Mouse (Mus musculus): Measurements from ENCODE around the gene Gm10282. TPM values are rescaled to one million over a fixed set of nuclear protein-coding genes. Genes with fewer than 3 reads are reported as not detected.

Gene Gm10282
- polyA plus RNA-seq, 1 experiment from 2014 or later = 41.0 TPM

- Histone ChIP-seq H3K4me3 (no peak overlapping the region), H3K9me3 (replicated peaks) (no peaks in the 10 kb centered on the region), H3K27me3 (no peaks in the 10 kb centered on the region), H3K36me3 (ENCODE audit: poor library complexity, severe bottlenecking) (no peaks in the 10 kb centered on the region), H3K27ac (no peak overlapping the region), H3K4me1 (no peaks in the 10 kb centered on the region), H3K9ac (no peak overlapping the region), H3K4me2 (no peak overlapping the region)
- 71% methylated on average over 4 of the region's 4 CpGs for WGBS
- no peak for ATAC-seq
These were observed 19.8 kb downstream of the Gm10282 start for GRCm38 (mm10) chr8:72285285-72285684.

- 38% methylated on average over 3 of the region's 3 CpGs for WGBS
- Histone ChIP-seq H3K4me3 (no peak overlapping the region), H3K9me3 (replicated peaks) (no peaks in the 10 kb centered on the region), H3K4me2 (no peak overlapping the region), H3K27me3 (peaks cover 3% of the 10 kb centered on the region; the same call in 1 of the 2 replicates), H3K4me1 (no peaks in the 10 kb centered on the region), H3K36me3 (ENCODE audit: poor library complexity, severe bottlenecking) (no peaks in the 10 kb centered on the region), H3K27ac (no peak overlapping the region), H3K9ac (no peak overlapping the region)
- ATAC-seq = no peak
These were observed 23.4 kb downstream of the Gm10282 start for GRCm38 (mm10) chr8:72281634-72282033.

- Histone ChIP-seq H3K9ac (no peak overlapping the region), H3K36me3 (ENCODE audit: poor library complexity, severe bottlenecking) (no peaks in the 10 kb centered on the region), H3K9me3 (replicated peaks) (no peaks in the 10 kb centered on the region), H3K4me2 (no peak overlapping the region), H3K4me3 (no peak overlapping the region), H3K27ac (no peak overlapping the region), H3K27me3 (peaks cover 3% of the 10 kb centered on the region; the same call in 1 of the 2 replicates), H3K4me1 (no peaks in the 10 kb centered on the region)
- ATAC-seq = no peak
- 81% methylated on average over 7 of the region's 7 CpGs for WGBS
These were observed 25.9 kb downstream of the Gm10282 start for GRCm38 (mm10) chr8:72279151-72279550.

DNA sequence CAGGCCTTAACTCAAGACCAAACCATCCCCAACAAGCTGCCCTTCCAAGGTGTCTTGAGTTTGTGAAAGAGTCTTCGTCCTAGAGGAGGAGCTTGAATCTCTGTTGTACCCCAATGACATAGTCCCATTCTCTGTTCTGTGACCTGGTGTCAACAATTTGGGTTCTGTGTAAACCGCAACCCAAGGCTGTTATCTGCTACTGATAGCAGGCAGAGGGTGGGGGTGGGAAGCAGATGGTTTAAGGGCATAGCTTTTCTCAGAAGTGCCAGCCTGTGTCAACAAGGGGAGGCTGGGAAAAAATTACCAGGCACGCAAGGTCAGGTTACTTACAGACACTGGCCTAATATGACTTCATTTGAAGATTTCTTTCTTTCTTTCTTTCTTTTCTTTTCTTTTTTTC is 27.8 kb downstream of the Gm10282 start:
- 81% methylated on average over 3 of the region's 3 CpGs for WGBS
- ATAC-seq = no peak

GRCm38 (mm10) chr8:72273807-72274206 is 31.3 kb downstream of the Gm10282 start:
- H3K9ac ChIP-seq = no peak overlapping the region
- ATAC-seq = no peak
- H3K27me3 ChIP-seq = peaks cover 3% of the 10 kb centered on the region; the same call in 1 of the 2 replicates
- no peaks in the 10 kb centered on the region for H3K36me3 ChIP-seq (ENCODE audit: poor library complexity, severe bottlenecking)
- 85% methylated on average over 5 of the region's 5 CpGs for WGBS
- no peak overlapping the region for H3K4me3 ChIP-seq
- H3K4me1 ChIP-seq = no peaks in the 10 kb centered on the region
- H3K4me2 ChIP-seq = no peak overlapping the region
- H3K27ac ChIP-seq = no peak overlapping the region
- no peaks in the 10 kb centered on the region for H3K9me3 ChIP-seq (replicated peaks)

More for the DNA sequence above, 27.8 kb downstream of the Gm10282 start:
- no peaks in the 10 kb centered on the region for H3K9me3 ChIP-seq (replicated peaks)
- H3K27me3 ChIP-seq = peaks cover 3% of the 10 kb centered on the region; the same call in 1 of the 2 replicates
- no peak overlapping the region for H3K9ac ChIP-seq
- H3K27ac ChIP-seq = no peak overlapping the region
- H3K4me3 ChIP-seq = no peak overlapping the region
- H3K36me3 ChIP-seq (ENCODE audit: poor library complexity, severe bottlenecking) = no peaks in the 10 kb centered on the region
- H3K4me2 ChIP-seq = no peak overlapping the region
- no peaks in the 10 kb centered on the region for H3K4me1 ChIP-seq

DNA sequence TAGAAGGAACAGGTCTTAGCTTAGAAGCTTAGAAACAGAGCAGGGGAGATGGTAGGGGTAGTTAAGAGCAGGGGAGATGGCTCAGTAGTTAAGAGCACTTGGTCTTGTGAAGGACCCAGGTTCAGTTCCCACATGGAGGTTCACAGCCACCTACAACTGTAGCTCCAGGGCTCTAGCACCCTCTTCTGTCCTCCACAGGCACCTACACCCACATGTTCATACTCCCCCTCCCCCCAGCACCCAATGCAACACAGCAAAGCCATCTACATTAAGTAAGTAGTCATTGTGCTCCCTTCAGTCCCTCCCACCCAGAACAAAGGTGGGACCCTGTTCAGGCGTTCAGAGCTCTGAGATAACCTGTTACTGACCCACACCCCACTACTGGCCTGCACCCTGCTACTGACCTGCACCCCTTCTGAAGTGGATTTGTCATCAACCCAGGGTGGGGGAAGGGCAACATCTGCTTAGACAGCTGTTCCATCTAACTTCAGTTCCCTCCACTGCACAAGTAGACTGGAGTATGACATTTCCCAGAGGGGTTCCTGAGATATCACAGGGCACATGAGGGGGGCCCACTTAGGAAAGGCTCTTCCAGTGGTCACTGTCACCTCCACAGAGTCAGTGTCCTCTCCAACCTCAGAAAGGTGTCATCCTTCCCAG is 31.8 kb downstream of the Gm10282 start:
- H3K36me3 ChIP-seq (ENCODE audit: poor library complexity, severe bottlenecking) = no peaks in the 10 kb centered on the region
- no peak overlapping the region for H3K9ac ChIP-seq
- no peak overlapping the region for H3K27ac ChIP-seq
- H3K4me3 ChIP-seq = no peak overlapping the region
- H3K27me3 ChIP-seq = peaks cover 3% of the 10 kb centered on the region; the same call in 1 of the 2 replicates
- H3K4me1 ChIP-seq = no peaks in the 10 kb centered on the region
- no peak for ATAC-seq
- WGBS = 76% methylated on average over 1 of the region's 1 CpGs
- no peaks in the 10 kb centered on the region for H3K9me3 ChIP-seq (replicated peaks)
- no peak overlapping the region for H3K4me2 ChIP-seq

DNA sequence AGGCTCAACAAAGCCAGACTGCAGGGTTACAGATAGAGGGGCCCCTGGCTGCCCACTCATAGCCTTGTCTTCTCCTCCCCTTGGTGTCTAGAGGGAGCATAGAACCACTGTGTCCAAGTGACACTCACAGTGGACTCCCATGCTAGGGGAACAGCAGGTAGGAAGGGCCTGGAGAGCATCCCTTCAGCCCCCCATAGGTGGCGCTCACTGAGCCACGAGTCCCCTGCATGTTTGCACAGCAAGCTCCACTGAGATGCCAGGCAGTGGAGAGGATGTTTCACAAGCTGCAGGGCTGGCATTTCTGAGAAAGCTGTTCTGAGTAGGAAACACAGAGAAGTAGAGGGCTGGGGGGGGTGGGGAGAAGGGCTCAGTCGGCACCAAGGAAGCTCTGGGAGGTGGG is 32.7 kb downstream of the Gm10282 start:
- WGBS = 8% methylated on average over 3 of the region's 3 CpGs
- Histone ChIP-seq H3K4me3 (no peak overlapping the region), H3K27me3 (peaks cover 3% of the 10 kb centered on the region; the same call in 1 of the 2 replicates), H3K9me3 (replicated peaks) (no peaks in the 10 kb centered on the region), H3K27ac (no peak overlapping the region), H3K9ac (no peak overlapping the region), H3K36me3 (ENCODE audit: poor library complexity, severe bottlenecking) (no peaks in the 10 kb centered on the region), H3K4me1 (no peaks in the 10 kb centered on the region), H3K4me2 (no peak overlapping the region)
- no peak for ATAC-seq

DNA sequence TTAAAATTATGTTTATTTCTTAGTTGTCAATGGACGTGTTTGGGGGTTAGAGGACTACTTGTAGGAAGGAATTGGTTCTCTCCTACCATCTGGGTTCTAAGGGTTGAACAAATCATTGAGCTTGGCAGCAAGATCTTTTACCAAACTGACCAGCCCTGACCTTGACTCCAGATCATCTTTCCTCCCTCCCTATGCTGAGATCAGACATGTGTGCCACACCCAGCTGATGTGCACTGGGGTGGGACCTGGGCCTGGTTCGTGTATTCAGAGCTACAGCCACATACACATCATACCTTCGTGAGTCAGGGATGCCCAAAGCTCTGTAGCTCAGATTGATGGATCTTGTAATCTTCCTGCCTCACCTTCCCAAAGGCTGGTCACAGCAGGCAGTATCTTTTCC is 33.4 kb downstream of the Gm10282 start:
- Histone ChIP-seq H3K36me3 (ENCODE audit: poor library complexity, severe bottlenecking) (no peaks in the 10 kb centered on the region), H3K9ac (no peak overlapping the region), H3K9me3 (replicated peaks) (0 out of 2 replicates have a peak, but pooled peaks cover 2% of the 10 kb centered on the region), H3K4me1 (no peaks in the 10 kb centered on the region), H3K27ac (no peak overlapping the region), H3K4me3 (no peak overlapping the region), H3K27me3 (no peaks in the 10 kb centered on the region), H3K4me2 (no peak overlapping the region)
- 79% methylated on average over 3 of the region's 3 CpGs for WGBS
- ATAC-seq = no peak

- Histone ChIP-seq H3K4me2 (no peak overlapping the region), H3K27me3 (no peaks in the 10 kb centered on the region), H3K4me1 (no peaks in the 10 kb centered on the region), H3K27ac (no peak overlapping the region), H3K36me3 (ENCODE audit: poor library complexity, severe bottlenecking) (no peaks in the 10 kb centered on the region), H3K9ac (no peak overlapping the region), H3K4me3 (no peak overlapping the region), H3K9me3 (replicated peaks) (0 out of 2 replicates have a peak, but pooled peaks cover 4% of the 10 kb centered on the region)
- no peak for ATAC-seq
- 80% methylated on average over 11 of the region's 11 CpGs for WGBS
These were observed 33.9 kb downstream of the Gm10282 start for GRCm38 (mm10) chr8:72271051-72271660.

DNA sequence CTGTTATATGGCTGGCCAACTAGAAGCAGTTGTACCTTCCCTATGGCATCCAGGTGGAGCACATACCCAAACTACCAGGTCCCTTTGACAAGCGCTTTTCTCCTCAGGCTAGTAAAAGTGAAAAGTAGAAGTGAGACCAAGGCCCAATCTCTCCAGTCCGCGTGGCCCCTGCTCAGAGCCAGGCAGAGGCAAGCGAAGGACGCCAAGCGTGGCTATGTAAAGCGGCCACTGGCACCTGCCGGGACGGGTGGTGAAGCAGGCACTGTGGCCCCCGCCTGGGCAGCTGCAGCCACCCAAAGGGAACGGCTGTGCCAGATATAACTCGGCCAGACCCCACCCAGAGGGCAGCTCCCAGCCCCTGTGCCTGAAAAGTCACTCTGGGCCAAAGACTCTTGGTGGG is 34.5 kb downstream of the Gm10282 start:
- H3K9me3 ChIP-seq (replicated peaks) = 0 out of 2 replicates have a peak, but pooled peaks cover 4% of the 10 kb centered on the region
- H3K27ac ChIP-seq = no peak overlapping the region
- H3K36me3 ChIP-seq (ENCODE audit: poor library complexity, severe bottlenecking) = no peaks in the 10 kb centered on the region
- H3K4me1 ChIP-seq = no peaks in the 10 kb centered on the region
- WGBS = 85% methylated on average over 12 of the region's 12 CpGs
- no peaks in the 10 kb centered on the region for H3K27me3 ChIP-seq
- no peak overlapping the region for H3K4me2 ChIP-seq
- H3K4me3 ChIP-seq = no peak overlapping the region
- ATAC-seq = no peak
- H3K9ac ChIP-seq = no peak overlapping the region

GRCm38 (mm10) chr8:72268356-72268755 is 36.7 kb downstream of the Gm10282 start:
- no peak overlapping the region for H3K27ac ChIP-seq
- H3K4me2 ChIP-seq = no peak overlapping the region
- 89% methylated on average over 15 of the region's 15 CpGs for WGBS
- H3K4me3 ChIP-seq = no peak overlapping the region
- H3K4me1 ChIP-seq = no peaks in the 10 kb centered on the region
- no peaks in the 10 kb centered on the region for H3K27me3 ChIP-seq
- no peak for ATAC-seq
- H3K9me3 ChIP-seq (replicated peaks) = 0 out of 2 replicates have a peak, but pooled peaks cover 4% of the 10 kb centered on the region
- no peak overlapping the region for H3K9ac ChIP-seq
- no peaks in the 10 kb centered on the region for H3K36me3 ChIP-seq (ENCODE audit: poor library complexity, severe bottlenecking)

- H3K4me2 ChIP-seq = no peak overlapping the region
- no peak for ATAC-seq
- no peaks in the 10 kb centered on the region for H3K27me3 ChIP-seq
- no peak overlapping the region for H3K4me3 ChIP-seq
- H3K9ac ChIP-seq = no peak overlapping the region
- H3K4me1 ChIP-seq = no peaks in the 10 kb centered on the region
- no peaks in the 10 kb centered on the region for H3K36me3 ChIP-seq (ENCODE audit: poor library complexity, severe bottlenecking)
- H3K27ac ChIP-seq = no peak overlapping the region
- H3K9me3 ChIP-seq (replicated peaks) = 0 out of 2 replicates have a peak, but pooled peaks cover 4% of the 10 kb centered on the region
- 98% methylated on average over 8 of the region's 8 CpGs for WGBS
These were observed 38.0 kb downstream of the Gm10282 start for GRCm38 (mm10) chr8:72267106-72267505.

Data from forebrain, embryonic 13.5 days (tissue).